Mouse (Mus musculus): ENCODE measurements around the gene Pld3.
"Not testable (repeated sequence)": the region's sequence is repeated elsewhere in the genome, so short reads cannot be mapped to it uniquely, and the experiment has no call there.

Gene Pld3

DNA sequence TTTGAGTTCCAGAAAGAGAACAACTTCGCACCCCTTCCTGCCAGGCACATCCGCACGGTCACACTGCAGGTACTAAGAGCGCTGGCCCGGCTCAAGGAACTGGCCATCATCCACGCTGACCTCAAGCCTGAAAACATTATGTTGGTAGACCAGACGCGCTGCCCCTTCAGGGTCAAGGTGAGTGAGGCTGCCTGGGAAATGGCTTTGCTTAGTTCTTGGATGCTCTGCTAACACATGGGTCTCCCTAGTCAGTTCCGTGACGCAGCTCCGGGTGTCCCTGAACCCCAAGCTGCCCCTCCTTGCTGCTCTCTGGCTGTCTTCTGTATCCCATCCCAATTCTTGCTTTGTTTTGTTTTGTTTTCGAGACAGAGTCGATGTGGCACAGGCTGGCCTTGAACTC is 29.2 kb downstream of the Pld3 start:
- DNase-seq (ENCODE audit: low read depth, low spot score) = no peak

DNA sequence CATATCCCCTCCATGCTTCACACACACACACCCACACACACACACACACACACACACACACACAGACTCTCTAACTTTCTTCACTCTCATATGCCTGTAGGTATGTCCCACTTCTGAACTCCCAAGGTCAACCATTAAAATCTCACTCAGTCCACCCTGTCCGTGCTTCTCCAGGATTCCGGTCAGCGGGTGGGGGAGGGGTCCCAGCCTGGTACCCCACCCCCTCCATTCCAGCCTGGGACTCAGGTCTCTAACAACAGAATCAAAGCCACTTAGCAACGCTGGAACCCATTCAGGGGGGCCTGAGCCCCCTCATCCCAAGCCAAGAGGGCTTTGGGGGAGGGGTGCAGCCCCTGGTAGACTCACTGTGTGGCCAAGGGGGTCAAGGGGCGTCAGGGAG is 30.1 kb downstream of the Pld3 start, which contains the start of gene Hipk4:
Gene Hipk4, plus strand, starts transcription at position 301 of the 400 bp plus-strand sequence.
- DNase-seq (ENCODE audit: low read depth, low spot score) = no peak

DNA sequence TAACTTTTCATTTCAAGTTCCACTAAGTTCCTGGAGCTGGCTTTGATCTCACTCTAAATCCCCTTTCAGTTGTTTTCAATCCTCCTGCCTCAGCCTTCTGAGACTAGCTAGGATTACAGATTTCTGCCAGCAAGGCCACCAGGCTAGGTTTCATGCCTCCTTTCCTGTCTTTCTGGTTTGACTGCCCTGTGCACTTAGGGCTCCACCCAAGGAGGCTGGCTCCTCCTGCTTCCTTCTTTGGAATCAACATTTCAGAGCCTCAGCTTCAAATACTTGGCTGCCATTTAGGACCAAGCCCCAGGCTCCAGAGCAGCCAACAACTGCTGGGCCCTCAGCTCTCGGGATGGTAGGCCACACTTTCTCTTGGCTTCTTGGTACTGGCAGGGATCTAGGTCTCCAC is 32.4 kb downstream of the Pld3 start:
- DNase-seq (ENCODE audit: low read depth, low spot score) = no peak

DNA sequence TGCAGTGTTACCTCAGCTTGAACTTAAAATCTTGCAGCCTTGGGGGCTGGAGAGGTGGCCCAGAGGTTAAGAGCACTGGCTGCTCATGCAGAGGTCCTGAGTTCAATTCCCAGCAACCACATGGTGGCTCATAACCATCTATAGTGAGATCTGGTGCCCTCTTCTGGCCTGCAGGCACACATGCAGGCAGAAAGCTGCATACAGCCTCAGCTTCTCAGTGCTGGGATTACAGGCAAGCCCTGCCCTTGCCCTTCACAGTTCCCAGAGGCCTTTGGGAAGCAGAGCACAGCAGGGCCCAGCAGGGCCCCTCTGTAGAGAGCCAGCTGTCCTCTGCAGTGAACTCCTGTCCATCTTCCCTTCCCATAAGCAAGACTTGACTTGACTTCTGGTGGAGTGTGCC is 32.9 kb downstream of the Pld3 start:
- no peak for DNase-seq (ENCODE audit: low read depth, low spot score)

DNA sequence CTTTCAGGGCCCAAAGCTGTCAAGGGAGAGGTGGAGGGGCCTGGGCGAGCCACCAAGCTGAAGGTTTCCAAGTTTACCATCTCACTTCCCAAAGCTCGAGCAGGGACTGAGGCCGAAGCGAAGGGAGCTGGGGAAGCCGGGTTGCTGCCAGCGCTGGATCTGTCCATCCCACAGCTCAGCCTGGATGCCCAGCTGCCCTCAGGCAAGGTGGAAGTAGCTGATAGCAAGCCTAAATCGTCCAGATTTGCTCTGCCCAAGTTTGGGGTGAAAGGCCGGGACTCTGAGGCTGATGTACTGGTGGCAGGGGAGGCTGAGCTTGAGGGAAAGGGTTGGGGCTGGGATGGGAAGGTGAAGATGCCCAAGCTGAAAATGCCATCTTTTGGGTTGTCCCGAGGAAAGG is 34.7 kb downstream of the Pld3 start:
- no peak for DNase-seq (ENCODE audit: low read depth, low spot score)

DNA sequence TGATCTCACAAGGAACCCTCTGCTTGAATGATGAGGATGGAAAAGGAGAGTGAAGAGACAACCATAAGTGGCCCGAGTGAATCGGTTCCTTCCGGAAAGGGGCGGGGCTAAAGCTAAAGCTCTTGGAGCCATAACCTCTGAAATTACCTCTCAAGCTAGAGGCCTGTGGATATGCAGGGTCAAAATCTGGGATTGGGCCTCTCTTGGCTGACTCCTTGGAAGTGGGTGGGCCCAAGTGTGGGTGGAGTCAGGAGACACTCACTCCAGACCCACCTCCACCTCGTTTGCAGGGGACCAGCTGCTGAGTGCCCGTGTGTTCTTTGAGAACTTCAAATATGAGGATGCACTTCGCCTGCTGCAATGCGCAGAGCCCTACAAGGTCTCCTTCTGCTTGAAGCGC is 38.1 kb downstream of the Pld3 start:
- DNase-seq (ENCODE audit: low read depth, low spot score) = no peak

DNA sequence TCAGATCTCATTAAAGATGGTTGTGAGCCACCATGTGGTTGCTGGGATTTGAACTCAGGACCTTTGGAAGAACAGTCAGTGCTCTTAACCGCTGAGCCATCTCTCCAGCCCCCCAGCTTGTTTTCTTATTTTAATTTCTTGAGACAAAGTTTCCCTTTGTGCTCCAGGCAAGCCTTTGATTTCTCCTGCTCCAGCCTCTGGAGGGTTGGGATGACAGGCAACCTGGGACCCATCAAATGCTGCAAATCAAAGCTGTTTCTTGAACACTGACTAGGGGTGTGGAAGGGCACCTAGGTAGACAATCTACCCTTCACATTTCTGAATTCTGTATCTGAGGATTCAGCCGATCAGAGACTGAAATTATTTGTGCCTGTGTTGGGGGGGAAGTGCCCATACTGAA is 42.2 kb downstream of the Pld3 start:
- no peak for DNase-seq (ENCODE audit: low read depth, low spot score)

DNA sequence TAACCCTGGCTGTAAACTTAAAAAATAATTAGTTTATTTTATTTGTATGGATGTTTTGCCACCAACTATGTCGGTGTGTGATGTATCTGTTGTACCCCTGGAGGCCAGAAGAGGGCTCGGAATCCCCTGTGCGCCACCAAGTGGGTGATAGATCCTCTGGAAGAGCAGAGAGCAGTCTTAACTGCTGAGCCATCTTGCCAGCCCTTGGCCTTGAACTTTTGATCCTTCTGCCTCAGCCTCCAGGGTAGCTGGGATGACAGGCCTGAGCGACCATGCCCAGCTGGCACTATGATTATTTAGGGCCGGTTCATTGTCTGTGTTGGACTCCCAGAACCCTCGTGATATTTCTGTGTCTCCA is 44.4 kb downstream of the Pld3 start:
- DNase-seq (ENCODE audit: low read depth, low spot score) = no peak

DNA sequence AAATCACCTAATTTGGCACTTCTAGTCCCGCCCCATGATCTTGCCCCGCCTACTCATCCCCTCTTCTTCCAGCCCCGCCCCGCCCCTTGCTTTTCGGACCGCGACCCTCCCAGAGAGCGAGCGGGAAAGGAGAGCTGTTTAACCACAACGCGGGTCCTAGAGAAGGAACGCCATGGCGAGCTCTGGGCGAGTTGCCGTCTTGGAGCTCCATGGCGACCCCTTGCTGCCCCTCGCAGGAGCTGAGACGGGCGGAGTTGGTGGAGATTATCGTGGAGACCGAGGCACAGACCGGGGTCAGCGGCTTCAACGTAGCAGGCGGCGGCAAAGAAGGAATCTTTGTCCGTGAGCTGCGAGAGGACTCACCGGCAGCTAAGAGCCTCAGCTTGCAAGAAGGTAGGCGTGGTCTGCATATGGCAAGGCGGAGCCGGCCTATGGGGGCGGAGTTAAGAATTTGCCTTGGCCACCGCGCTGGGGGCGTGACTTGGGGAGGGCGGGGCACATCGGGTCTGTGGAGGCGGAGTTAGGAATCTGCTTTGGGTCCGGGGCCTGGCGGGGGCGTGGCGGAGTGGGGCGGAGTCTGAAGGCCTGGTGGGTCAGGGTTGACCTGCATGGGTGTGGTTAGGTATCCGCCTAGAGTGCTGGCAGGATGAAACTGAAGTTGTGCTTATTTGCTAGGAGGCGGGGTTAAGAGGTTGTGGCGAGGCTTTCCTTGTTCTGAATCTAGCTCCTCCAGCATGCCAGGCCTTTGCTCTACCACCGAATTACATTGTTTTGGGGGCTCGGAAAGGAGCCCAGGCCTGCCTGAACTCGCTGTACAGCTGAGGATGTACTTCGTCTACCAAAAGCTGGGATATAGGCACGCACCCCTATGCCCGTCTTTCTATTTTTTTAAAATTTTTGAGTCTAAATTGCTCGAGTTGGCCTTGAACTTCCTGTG is 45.0 kb downstream of the Pld3 start:
- DNase-seq (ENCODE audit: low read depth, low spot score) = peak; percentile 93

DNA sequence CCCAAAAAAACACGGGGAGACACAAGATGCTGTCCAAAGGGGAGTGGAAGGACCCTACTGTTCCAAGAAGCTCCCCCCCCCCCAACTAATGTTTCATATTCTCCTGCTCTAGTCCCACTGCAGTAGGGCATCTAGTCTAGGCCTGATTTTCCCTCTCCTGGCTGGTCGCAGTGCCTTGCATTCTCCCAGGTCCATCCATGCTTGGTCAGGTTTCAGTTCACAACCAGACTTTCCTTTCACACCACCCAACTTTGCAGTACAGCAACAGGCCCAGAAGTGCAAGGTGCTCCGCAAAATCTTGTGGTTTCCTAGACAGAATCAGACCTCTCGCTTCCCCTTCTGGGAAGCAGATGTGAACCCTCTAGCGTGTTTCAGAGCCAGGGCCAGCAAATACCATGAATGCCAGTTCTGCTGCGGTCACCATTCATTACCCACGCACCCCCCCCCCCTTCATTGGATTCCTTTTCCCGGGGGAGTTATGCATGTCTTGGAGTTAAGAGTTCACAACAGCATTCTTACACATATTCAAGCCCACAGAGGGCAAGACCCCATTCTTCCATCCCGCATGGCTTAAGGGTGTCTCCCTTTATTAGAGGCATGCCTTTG is 46.1 kb downstream of the Pld3 start:
- no peak for DNase-seq (ENCODE audit: low read depth, low spot score)

DNA sequence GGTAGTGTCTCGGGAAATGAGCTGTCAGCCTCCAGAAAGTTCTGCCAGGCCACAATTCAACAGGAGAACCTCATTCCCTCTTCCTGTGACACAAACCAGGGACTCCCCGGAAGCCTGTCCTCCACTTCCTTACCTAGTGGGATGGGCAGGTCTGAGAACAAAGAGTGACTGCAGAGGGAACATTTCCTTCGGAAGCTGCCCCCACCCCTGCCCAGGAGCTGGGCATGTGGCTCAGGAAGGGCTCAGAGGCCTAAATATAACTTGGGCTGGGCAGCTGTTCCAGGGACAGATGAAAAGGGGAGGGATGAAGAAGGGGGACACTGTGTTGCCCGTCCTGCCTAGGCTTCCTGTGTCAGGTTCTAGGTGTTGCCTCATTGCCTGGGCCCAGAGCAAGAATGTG is 51.4 kb downstream of the Pld3 start:
- no peak for DNase-seq (ENCODE audit: low read depth, low spot score)

DNA sequence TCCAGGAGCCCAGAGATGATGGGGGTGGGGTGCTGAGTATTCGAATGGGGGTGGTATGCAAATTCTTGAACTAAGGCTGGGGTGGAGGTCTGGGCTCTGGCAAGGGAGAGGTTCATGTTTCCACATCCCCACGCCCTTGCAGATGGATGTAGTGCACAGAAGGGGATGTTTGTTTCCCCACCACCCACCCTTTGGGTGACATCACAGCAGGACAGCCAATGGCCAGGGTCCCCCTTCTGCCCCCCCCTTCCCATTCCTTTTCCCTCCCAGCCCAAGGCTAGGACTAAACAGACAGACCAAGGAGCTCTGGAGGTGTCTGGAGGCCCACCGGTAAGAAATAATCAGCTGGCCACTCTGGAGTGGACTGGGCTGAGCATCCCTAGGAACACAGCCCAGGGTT is 54.0 kb downstream of the Pld3 start, which contains the start of gene Prx:
Gene Prx, plus strand, starts transcription at position 289 of the 400 bp plus-strand sequence.
- no peak for DNase-seq (ENCODE audit: low read depth, low spot score)

DNA sequence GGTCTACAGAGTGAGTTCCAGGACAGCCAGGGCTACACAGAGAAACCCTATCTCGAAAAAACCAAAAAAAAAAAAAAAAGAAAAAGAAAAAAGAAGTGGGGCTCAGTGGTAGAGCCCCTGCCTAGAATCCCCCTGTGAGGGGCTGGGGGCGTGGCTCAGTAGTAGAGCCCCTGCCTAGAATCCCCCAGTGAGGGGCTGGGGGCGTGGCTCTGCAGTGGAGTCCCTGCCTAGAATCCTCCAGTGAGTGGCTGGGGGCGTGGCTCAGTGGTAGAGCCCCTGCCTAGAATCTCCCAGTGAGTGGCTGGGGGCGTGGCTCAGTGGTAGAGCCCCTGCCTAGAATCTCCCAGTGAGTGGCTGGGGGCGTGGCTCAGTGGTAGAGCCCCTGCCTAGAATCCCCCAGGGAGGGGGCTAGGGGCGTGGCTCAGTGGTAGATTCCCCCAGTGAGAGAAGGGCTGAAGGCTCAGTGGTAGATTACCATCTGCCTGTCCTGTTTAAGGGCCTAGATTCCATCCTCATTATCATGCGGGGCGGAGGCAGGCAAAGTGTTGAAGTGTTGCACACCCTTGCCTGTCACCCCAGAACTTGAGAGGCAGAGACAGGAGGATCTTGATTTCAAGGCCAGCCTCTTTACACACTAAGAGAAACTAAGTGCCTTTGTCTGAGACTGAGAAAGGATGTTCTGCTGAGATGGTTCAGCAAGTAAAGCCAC is 58.2 kb downstream of the Pld3 start:
- not testable (repeated sequence) for DNase-seq (ENCODE audit: low read depth, low spot score)

DNA sequence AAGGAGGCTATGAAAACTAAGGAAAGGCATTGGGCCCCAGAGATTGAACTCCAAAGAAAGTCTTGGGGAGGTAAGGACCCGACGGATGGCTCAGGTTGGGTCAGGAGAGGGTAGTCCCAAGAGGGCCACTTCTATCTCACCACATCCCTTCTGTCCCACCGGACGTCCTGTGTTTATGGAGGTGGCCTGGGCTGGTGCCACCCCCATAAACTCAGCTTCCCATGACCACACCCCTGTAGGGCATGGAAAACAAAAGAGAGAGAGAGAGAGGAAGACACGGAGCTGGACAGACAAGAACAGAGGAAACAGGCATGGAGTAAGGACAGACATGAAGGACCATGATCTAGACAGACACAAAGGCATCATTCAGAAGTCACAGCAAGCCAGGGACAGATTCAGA is 59.6 kb downstream of the Pld3 start:
- no peak for DNase-seq (ENCODE audit: low read depth, low spot score)

DNA sequence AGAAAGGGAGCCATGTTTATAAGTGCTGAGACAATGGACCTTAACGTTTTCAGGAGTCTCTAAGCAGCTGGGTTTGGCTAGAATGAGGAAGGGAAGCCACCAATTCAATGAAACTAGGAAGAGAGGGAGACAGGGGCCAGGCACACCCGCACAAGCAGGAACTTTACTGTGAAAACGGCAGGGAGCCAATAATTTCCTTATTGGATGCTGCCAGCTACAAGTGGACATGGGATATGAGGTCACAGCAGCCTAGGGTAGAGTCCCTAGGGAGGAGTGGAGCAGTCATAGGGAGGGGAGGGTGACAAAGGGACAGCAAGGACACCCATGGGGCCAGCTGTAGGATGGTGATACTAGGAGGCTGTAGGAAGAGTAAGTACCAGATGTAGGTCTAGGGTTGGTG is 60.0 kb downstream of the Pld3 start:
- DNase-seq (ENCODE audit: low read depth, low spot score) = no peak

DNA sequence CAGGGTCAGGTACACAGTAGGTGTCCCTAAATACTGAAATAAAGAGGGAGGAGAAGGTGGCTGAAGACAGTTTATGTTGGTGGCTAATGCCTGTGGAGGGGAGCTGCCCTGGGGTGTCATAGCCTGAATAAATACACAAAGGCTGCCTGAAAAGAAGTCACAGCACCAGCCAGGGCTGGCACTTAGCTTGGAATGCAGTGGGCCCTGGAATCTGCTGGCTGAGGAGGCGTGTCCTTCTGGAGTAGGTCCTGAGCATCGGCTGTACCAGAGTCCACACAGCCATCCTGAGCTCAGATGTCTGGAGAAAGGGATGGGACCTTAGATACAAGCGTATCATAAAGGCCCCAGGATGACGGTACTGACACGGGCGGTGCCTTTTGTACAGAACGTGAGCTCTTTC is 61.2 kb downstream of the Pld3 start:
- no peak for DNase-seq (ENCODE audit: low read depth, low spot score)

DNA sequence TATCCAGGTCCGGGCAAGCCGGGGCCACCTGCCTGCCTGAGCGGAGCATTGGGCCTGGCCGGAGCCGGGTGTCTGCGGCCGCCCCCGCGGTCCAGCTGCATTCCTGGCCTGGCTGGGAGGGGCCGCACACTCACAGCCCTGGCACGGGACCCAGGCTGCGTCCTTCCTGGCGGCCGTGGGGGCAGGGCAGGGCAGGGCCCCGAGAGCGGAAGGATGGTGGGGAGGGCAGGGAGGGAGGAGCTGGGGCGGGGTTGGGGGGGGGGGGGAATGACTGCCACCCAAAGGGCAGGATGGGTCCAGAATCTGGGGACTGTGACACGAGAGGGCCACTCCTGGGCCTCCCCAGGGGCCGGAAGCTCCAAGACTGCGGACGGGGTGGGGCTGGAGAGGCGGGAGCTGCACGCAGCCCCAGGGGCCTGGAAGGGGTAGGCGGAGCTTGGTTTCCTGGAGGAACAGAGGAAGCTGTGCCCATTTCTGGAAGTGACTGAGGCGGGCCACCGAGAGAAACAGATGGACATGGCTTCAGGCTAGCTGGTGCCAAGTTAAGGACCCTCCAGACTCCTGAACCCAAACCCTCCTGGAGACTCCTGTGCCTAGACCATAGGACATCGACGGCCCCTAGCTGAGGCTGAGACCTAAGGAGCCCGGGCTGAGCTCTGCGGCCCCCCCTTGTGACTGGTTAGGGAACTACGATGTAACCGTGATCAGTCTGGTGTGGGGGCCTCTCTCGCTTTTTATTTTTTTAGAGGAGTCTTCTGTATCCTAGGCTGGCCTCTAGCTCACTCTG is 62.3 kb downstream of the Pld3 start:
- DNase-seq (ENCODE audit: low read depth, low spot score) = no peak

DNA sequence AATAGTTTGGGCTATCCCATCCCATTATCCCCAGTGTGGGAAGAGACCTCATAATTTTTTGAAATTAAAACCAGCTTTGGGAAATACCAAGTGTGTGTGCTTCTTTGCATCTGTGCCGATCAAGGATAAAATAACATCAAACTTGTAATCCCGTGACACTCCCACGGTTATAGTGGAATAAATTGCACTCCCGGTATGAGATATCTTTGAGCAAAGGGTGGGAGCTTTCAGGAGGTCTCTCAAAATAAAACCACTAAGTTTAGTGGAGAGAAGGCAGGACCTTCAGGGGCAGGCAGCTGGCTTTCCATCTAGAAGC is 62.8 kb downstream of the Pld3 start:
- no peak for DNase-seq (ENCODE audit: low read depth, low spot score)

DNA sequence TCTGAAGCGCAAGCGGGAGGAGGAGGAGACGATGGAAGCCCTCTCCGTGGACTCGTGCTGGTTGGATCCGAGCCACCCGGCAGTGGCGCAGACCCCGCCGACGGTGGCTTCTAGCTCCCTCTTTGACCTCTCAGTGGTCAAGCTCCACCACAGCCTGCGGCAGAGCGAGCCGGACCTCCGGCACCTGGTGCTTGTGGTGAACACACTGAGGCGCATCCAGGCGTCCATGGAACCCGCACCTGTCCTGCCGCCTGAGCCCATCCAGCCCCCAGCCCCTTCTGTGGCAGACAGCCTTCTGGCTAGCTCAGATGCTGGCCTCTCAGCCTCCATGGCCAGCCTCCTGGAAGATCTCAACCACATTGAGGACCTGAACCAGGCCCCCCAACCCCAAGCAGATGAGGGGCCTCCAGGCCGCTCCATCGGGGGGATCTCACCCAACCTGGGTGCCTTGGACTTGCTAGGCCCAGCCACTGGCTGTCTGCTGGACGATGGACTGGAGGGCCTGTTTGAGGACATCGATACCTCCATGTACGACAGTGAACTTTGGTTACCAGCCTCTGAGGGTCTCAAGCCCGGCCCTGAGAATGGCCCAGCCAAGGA is 63.6 kb downstream of the Pld3 start:
- DNase-seq (ENCODE audit: low read depth, low spot score) = no peak

DNA sequence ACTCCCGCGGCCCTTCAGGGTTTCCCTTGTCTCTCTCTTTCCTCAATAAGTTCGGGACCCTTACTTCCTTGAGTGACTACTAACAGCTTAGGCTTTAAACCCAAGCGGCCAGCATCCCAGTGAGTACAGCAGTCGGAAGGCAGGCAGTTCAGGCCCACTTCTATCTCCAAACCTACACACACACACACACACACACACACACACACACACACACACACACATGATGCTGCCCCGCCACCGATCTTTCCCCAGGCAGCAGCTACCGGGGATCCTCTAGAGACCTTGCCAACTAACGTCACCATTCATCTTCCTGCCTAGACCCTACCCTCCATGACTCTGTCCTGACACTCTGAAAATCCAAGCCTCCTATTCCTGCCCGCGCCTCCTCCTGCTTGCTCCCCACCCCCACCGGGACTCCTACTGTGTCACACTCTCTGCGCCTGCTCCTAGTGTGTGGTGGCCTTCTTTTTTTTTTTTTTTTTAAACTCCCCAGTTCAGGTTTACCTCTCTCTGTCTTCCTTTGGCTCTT is 65.2 kb downstream of the Pld3 start:
- DNase-seq (ENCODE audit: low read depth, low spot score) = no peak

Measured in retina, postnatal 7 days (tissue).